Mouse (Mus musculus): Measurements from ENCODE around the gene Zkscan5.
"Not testable (repeated sequence)": the region's sequence is repeated elsewhere in the genome, so short reads cannot be mapped to it uniquely, and the experiment has no call there.

Gene Zkscan5

GRCm38 (mm10) chr5:145213505-145213904 lies 9.1 kb downstream of the Zkscan5 start:
- DNase-seq (ENCODE audit: low spot score in 2 of 2), result no peak

GRCm38 (mm10) chr5:145214679-145215078 lies 10.3 kb downstream of the Zkscan5 start:
- DNase-seq (ENCODE audit: low spot score in 2 of 2), result no peak

- no peak for DNase-seq (ENCODE audit: low spot score in 2 of 2)
Measured at GRCm38 (mm10) chr5:145217746-145218145, 13.4 kb downstream of the Zkscan5 start.

GRCm38 (mm10) chr5:145218206-145218605 lies 13.8 kb downstream of the Zkscan5 start:
- no peak for DNase-seq (ENCODE audit: low spot score in 2 of 2)

- DNase-seq (ENCODE audit: low spot score in 2 of 2), result no peak
Measured at GRCm38 (mm10) chr5:145218671-145219070, 14.3 kb downstream of the Zkscan5 start.

- no peak for DNase-seq (ENCODE audit: low spot score in 2 of 2)
Measured at GRCm38 (mm10) chr5:145219981-145220380, 15.6 kb downstream of the Zkscan5 start.

- DNase-seq (ENCODE audit: low spot score in 2 of 2), result no peak
Measured at GRCm38 (mm10) chr5:145222840-145223239, 18.5 kb downstream of the Zkscan5 start.

- no peak for DNase-seq (ENCODE audit: low spot score in 2 of 2)
Measured at GRCm38 (mm10) chr5:145223395-145223794, 19.0 kb downstream of the Zkscan5 start.

GRCm38 (mm10) chr5:145226453-145226852 lies 22.1 kb downstream of the Zkscan5 start:
- DNase-seq (ENCODE audit: low spot score in 2 of 2), result no peak

- DNase-seq (ENCODE audit: low spot score in 2 of 2), result not testable (repeated sequence)
Measured at GRCm38 (mm10) chr5:145229283-145229682, 24.9 kb downstream of the Zkscan5 start.

GRCm38 (mm10) chr5:145230641-145231040 lies 26.3 kb downstream of the Zkscan5 start:
- DNase-seq (ENCODE audit: low spot score in 2 of 2), result no peak

GRCm38 (mm10) chr5:145231367-145231871 lies 27.1 kb downstream of the Zkscan5 start, which contains the start of gene Zfp655:
Gene Zfp655, plus strand, starts transcription at chr5:145231715.
- DNase-seq (ENCODE audit: low spot score in 2 of 2), result peak; percentile 98

GRCm38 (mm10) chr5:145231893-145232411 lies 27.6 kb downstream of the Zkscan5 start:
- no peak for DNase-seq (ENCODE audit: low spot score in 2 of 2)

GRCm38 (mm10) chr5:145234636-145235035 lies 30.3 kb downstream of the Zkscan5 start:
- DNase-seq (ENCODE audit: low spot score in 2 of 2), result peak; percentile 15 to 39

GRCm38 (mm10) chr5:145249520-145249919 lies 45.2 kb downstream of the Zkscan5 start:
- no peak for DNase-seq (ENCODE audit: low spot score in 2 of 2)

Data from right cerebral cortex, adult 2 months (tissue).